Mouse (Mus musculus) CD4-positive helper T cell, adult 2 months (primary cell): ENCODE results near the gene Mfng.
A peak's percentile ranks its signal among the peaks of the same experiment; 100 is the strongest.

ENCODE experiments used
- DNase-seq: peaks from one replicate; pipeline ENCODE4 v3.0.0-alpha.2; 2012; ENCODE audit warnings: low read depth, missing footprints, low spot score

The Mfng gene

DNA sequence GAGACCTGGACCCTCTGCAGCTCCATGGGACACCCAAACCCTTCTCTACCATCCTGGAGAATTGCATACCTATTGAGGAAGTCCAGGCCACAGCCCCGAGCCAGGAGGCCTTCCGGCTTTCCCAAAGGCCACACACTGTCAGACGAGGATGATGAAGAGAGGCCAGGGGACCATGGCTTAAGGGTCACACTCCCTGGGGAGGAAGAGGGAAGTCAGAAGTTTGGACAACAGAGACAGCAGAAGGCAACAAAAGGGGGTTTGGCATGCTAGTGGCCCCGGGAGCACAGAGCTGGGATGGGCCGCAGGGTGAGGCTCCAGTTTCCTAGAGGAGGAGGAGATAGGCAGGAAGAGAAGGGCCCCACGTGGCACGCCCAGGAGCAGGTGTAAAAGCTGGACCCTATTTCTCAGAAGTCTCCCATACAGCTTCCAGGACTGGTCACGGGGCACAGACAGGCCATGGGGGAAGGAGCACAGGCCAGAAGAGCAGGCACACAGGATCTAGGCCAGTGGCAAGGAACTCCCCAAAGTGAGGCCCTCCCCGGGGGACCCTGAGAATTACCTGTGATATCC is 14.1 kb upstream of the Mfng start:
- no peak for DNase-seq

DNA sequence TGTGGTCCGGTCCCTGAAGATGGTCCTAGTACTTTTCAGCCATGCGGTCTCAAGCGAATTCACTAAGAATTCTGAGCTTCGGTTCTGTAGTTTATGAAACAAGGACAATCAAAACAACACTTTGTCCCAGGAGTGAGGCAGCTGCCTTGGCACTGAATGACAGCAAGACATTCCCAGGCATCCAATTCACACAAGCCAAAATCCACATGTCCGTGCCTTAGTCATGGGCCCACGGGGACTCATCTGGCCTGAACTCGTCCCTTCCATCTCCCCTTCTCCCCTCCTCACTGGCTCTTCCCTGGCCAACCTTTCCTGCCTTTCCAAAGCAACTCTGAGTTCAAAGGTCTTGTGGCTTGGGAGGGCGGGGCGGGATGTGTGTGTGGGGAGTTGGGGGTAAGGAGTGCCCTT is 13.1 kb upstream of the Mfng start:
- DNase-seq = no peak

DNA sequence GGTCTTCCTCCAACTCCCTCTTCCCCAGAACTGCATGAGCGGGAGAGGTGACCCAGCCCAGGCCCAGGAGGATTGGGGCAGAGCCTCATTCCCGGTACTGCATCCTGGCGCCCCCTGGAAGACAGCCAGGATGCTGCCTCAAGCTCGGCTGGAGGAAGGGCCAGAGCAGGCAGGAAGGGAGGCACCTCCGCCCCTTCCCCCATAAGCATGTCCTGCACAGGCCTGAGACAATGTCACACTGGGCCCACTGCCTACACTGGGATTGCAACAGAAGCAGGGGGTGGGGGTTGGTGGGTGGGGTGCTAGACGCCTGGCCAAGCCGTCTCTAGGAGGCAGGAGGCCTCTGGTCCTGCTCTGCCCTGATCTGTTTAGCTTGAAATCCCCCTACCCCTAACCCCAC is 12.7 kb upstream of the Mfng start:
- DNase-seq = no peak

DNA sequence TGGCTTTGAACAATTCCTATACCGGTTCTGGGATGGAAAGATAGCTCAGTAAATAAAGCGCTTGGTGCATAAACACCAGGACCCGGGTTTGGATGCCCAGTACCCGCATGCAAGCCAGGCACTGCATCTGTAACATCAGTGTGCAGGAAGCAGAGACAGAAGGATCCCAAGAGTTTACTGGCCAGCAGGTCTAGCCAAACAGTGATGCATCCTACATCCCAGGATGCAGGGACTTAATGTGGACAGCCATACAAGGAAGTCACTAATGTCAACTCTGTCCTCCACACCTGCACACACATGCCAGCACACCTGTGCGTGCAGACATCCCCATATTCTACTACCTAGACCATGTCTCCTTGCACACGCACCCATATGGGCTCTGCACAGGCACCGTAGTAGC is 12.0 kb upstream of the Mfng start:
- no peak for DNase-seq

DNA sequence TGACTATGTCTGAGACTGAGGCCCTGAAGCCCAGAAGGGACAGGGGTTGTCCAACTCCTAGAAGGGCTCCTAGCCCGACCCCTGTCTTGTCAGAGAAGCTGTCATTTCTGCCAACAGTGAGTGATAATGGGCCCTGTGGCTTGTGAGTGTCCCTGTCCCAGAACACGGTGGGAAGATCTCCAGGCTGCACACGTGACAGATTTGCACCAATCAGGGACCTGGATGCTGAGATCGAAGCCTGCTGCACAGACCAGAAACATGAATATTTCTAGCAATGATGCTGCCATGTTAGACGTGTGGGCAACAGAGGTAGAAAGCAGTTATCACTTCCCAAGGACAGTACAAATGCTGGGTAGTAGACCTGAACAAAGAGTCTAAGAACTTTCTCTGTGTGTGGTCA is 11.2 kb upstream of the Mfng start:
- DNase-seq = no peak

DNA sequence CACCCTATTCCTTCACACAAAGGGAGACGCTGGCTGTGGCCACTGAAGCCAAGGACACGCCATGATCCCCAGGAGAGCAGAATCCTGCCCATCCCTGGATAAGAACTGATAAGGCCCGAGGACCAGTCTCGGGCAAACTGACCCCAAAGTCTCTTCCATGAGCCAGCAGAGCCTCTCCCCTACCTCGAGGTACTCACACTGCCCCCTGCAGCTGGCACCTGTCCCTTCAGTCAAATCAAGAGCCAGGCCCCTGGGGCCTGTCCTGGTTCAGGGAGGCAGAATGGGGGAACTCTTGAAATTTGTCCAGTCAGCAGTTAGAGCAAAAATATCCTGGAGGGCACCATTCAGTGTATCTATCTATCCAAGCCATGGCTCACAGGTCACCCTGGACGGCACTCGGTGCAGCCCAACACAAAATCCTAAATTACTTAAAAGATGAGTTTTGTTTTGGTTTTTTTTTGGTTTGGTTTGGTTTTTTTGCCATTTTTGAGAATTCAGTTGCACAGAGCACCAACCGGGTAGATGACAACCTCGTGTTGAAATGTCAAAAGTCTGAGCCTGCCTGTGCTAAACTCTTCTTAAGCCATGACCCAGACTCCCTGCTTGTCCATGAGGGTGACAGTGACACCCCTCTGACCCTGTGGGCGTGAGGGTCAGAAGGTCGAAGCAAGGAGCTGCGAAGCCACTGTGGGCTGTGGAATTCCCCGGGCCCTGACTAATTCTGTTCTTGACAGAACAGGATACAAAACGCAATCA is 9.3 kb upstream of the Mfng start:
- no peak for DNase-seq

DNA sequence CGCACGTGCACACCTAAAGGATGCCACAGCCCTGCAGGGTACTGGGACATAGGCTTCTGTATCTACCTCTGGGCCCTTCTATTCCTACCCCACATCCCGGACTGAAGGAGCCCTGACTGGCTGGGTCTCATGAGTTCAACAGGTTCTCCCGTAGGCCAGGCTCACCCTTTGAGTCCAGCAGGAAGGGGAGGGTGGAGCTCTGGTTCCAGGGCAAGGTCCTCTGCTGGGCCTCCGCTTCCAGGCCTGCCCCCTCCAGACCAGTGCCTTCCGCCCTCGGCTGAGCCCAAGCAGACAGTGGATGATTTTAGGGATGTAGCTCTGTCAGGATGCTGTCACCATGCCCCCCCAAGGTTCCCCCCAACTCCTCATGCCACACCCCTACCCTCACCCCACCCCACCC is 7.6 kb upstream of the Mfng start:
- DNase-seq = no peak

DNA sequence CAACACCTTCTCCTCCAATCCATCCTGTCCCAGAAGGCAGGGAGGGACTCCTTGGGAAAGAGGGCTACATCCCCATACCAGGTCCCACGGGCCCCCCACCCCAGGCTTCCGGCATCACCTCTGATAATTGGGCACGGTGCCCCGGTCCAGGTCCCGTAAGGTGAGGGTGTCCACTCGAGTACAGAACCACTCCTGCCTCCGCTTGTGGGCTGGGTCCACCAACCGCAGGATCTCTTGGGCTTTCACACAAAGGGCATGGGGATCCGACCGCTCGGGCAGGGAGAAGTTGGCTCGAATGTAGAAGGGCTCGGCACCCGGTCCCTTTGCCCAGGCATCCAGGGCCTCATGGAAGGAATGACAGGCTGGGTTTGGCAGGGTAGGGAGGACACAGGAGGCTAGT is 7.1 kb upstream of the Mfng start:
- DNase-seq = no peak

DNA sequence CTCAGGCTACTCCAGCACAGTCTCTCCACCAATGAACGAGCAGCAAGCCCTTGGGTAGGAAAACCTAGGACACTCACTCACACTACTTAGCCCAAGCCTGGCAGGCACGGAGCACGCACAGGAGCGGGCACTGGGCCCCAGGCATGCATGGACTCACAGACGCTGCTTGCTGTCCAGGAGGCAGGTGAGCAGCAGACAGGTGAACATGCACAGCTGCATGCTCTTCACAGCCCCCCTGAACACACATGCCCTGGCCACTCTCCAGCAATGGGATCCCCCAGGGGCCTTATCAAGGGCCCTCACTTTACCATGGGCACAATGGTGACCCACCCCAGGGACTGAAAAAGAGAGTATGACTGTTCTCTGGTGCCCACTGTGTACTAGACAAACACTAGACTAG is 6.4 kb upstream of the Mfng start:
- DNase-seq = no peak

DNA sequence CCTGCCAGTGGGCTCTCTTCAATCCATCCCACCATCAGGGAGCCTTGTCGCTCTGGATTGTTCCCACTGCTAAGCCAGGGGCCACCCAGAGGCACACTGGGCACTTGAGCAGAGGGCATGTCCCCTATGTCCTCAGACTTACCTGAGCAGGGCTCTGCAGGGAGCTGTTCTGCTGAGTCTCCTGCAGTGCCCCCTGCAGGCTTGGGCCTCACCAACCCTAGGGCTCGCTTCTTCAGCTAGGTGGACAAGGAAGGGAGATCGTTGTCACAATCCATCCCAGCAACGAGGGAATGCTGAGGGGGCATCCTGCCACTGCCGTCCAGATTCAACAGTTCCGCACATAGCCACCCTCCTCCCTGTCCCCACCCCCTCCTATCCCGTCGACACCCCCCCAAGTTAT is 6.0 kb upstream of the Mfng start:
- no peak for DNase-seq

DNA sequence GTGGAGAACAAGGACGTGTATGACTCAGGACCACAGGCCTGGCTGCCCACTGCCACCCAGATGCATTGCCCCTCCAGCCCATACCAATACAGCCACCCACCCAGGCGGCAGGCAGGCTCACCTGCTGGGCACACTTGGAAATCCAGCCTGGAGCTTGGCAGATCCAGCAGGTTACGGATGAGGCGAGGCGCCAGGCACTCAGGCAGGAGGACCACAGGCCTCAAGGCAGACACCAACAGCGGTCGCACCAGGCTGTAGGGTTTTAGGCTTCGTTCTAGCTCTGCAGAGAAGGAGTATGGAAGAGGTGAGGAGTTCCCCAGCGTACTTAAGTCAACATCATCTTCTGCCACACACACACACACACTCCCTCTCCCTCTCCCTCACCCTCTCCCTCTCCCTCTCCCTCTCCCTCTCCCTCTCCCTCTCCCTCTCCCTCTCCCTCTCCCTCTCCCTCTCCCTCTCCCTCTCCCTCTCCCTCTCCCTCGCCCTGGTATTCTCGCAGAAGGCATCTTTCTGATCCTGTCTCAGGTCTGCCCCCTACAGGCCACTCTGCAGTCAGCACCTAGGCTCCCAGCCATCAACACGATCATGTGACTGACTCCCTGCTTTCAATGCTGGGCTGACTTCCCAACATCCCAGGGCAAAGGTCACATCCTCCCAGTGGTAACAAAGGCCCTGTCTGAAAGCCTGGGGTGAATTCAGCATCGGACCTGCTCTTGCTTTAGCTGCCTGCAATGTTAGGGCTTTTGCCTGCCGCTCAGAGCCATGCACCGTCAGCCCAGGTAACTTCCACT is 5.0 kb upstream of the Mfng start:
- DNase-seq = peak; percentile 69

DNA sequence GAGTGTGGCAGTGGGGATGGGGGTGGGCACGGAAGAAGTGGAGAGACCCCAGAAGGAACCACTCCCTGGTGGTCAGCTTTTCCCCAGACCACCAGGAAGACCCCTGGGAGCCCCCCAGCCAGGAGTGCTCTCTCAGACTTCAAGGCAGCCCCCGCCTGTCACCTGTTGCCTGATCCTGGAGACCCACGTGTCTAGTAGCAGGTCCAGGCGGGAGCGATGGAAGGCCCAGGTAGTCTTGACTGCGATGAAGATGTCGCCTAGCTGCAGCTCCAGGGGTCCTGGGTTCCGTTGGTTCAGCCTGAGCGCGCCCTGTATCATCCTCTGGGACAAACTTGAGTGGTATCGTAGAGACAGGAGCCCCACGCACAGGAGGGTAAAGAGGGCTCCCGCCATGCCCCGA is 419 bp downstream of the Mfng start:
- DNase-seq = no peak

DNA sequence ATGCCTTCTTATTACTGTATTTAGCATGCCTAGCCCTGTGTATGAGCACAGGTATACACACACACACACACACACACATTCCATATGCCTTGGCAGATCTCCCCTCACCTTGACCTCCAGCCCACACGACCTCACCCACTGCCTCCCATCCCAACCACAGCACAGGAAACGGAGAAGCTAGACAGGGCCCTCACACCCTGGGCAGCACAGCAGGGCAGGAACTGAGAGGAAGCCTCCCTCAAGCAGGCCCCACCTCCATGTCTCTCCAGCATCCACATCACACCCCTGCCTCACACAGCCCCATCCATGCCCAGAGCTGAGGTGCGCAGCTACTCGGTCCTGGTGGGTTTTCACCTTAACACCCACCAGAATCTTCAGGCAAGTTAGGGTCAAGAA is 909 bp downstream of the Mfng start:
- peak; percentile 86 for DNase-seq

DNA sequence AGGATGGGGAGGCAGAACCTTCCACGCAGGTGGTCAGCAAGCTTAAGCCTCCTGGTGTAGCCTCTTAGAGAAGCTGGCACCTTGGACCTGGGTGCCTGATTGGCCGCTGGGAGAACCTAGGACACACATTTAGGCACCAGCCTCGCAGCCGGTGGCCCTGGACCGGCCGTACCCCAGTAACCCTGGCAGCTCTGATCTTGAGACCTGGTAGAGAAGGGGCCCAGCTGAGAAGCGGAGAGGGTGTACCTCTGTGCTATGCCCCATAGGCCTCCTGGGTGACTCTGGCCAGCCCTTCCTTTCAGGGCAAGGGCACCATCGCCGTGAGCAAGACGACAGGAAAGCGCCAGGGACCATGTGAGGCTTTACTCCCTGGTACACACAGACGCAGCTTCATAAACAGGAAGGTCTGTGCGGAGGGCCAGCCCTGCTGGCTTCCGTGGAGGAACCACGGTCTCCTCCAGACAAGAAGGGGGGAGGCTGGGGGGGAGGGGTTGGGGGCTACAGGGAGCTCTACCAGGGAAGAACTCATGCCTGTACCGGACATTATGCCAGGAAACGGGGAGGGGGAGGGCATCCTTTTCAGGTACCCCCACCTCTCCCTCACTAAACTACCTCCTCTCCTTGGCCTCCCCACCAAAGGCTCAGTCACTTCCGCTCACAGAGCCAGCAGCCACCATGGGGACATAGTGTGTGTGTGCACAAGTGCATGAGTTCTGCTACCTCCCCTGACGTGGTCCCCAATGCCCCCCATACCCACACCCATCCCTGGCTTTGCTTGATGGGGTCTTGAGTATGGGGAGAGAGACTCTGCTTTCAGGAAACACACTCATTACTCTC is 1.5 kb downstream of the Mfng start:
- DNase-seq = peak; percentile 83

DNA sequence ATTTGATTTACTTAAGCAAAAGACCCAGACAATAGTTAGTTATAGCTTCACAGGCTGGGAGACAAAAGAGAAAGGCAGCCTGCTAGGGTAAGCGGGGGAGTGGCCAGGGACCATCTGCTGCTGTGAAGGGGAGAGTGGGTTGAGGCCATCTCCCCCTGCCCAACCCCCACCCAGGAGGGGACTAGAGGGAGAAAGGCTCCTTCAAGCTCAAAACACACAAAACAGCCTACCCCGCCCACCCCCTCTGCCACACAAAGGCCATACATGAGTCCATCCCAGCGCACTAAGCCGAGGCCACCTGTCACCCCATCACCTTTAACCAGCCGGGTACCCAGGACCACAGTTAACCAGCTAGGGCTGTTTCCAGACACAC is 2.3 kb downstream of the Mfng start:
- peak; percentile 25 for DNase-seq

DNA sequence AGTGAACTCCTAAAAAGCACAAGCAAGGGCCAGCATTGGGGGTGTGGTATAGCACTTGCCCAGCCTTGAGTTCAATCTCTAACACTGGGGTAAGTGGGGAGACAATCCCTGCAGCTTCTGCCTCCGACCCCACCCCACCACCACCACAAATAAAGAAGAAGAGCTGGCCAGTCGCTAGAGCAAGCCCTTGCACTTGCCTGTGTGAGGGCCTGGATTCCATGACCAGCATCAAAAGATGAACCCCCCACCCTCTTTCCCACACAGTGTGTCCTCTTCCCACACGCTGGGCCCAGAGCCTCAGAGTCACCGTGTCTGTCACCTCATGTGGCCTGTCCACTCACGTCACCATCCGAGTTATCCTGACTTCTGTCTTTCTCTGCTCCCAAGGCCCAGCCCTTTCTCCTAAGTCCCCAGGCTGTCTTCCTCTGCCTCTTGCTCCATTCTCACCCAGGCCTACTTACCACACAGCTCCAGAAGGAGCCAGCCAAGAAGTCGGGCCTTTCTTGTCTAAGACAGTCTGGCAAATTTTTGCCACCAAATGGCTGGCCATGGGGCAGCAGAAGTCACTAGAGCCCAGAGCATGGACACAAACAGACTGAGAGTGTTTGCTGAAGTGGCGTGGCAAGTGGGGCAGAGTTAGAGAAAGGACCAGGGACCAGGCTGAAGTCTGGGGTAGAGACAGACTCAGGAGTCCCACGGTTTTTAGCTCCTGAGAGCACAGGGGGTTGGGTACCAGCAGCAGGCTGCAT is 2.9 kb downstream of the Mfng start:
- no peak for DNase-seq

DNA sequence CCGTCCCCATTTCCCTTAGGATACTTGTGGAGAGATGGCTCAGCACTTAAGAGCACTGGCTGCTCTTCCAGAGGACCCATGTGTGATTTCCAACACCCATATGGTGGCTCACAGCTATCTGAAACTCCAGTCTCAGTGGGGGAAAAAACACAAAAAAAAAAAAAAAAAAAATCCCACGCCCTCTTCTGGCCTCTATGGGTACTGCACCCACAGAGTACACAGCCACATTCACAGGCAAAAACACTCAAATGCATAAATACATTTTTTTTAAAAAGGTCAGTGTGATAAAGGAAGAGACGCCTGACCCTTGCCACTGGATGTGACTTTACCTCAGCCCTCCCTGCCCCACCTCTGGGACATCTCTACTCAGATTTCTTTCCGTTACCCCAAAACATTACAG is 4.2 kb downstream of the Mfng start:
- DNase-seq = no peak

DNA sequence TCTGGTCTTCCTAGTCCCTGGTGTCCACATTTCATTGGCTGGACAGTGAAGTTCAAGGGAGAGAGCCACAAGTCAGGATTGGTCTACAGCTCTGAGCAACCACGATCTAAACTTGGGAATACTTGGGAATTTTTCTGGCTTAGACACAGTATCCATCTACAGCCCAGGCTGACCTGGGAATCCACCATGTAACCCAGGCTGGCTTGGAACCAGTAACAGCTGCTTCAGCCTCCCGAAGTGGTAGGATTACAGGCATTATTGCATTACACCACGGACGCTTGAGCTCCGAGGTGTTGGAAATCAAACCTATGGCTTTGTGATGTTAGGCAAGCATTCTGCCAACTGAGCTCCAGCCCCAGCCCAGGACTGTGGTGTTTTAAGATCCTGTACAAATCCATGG is 9.6 kb downstream of the Mfng start:
- DNase-seq = no peak

DNA sequence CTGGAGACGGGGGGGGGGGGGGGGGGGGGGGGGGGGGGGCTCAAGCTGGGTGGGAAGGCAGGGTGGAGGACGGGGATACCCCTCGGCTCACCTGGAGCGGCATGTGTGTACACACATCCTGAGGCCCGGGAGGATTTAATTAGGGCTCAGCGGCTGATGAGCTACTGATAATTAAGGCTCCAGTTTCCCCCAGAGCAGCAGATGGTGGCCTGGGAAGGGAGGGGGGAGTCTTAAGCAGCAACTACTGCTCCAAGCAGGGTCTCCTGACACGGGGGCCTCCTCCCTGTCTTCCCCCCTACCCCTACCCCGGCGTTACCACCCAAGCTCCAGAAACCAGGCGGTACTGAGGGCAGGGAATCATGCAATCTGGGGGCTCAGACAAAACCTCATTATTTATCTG is 10.1 kb downstream of the Mfng start:
- DNase-seq = no peak

DNA sequence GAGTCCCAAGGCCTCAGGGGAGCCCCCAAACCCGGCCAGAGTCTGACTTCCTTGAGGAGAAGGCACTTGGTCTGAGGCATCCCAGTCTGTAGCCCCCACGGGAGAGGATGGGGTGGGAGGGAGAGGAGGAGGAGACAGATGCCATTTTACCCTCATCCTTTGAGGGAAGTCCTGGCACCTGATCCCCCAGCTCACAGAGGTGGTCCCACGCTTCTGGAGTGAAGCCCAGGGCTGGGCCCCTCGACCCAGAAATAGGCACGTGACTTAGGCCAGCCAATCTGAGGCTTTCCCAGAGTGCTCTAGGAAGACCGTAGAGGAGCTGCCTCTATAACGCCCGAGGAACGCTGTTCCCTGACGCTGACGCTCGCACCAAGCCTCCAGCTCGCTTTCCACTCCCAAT is 12.2 kb downstream of the Mfng start:
- DNase-seq = no peak

DNA sequence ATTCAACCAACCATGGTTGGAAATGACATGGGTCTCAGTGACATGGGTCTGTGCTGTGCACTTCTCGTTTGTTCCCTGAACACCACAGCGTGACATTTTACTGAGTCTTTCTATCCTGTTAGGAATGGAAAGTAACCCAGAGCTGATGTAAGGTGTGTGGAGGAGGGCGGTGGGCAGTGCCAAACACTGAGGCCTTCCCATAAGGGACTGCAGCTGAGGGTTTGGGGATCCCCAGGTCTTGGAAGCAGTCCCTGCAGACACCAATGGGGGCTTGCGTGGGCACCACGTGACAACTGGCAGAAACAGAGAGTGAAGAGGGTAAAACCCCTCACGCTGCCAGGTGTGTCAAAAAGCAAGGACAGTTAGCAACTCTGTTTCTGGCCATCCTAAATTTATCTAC is 15.1 kb downstream of the Mfng start:
- no peak for DNase-seq
